Mouse (Mus musculus): ENCODE data around the gene Adk.

Gene Adk

DNA sequence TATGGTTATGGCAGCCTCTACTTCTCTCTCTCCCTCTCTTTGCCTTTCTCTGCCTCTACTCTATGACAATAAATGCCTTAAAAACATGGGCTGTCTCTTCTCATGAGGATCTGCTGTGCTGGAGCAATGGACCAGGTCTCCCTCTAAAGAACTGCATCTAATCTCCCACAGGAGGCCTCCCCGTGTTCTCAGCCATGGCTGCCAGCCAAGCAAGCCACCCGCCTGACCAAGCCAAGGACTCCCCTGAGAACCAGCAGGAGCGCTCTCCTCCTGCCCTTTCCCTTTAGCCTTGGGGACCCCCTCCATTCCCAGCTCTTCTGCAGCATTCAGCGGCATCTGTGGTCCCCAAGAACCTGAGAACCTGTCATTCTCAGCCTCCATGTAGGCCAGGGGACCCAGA is 400.2 kb downstream of the Adk start:
- ChIA-PET CTCF (interaction anchor here in 2 of 4 experiments (0.6 to 1.3 kb wide), 3 partner anchors 289 to 309 kb away, joined by 3 to 4 read pairs (median 4); no protein-coding TSS in a partner anchor), POLR2A (interaction anchor here in 3 of 4 experiments (0.9 to 4.7 kb wide), 21 partner anchors 11 to 401 kb away, joined by 3 to 34 read pairs (median 4); partner anchors contain the start of genes Kat6b (in 2 of the 3), Adk (in 1 of the 3) and Ap3m1 (in 1 of the 3))

DNA sequence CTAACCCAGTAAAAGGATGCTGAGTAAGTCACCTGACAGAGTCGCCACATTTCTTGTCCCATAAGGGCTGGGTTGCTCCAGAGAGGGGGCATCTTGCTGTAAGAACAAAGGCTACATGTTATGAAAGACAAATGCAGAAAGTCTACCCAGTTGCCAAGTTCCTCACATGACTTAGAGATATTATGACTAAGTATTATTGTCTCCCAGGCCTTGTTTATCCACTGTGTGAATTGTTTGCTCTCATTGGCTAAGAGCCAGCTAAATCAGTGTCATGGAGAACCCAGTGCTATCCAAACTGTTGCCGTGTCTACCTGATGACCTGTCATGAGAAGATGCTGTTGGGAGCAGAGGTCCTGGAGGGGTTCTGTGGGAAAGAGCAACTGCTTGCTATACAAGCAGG is 401.5 kb downstream of the Adk start:
- CTCF ChIA-PET = interaction anchor here in 1 of 4 experiments (0.6 kb wide), 1 partner anchor 23 kb away, joined by 3 read pairs; no protein-coding TSS in a partner anchor
- POLR2A ChIA-PET = interaction anchor here (0.6 to 4.7 kb wide), 13 partner anchors 9 to 47 kb away, joined by 3 to 34 read pairs (median 4); partner anchors contain the start of gene Kat6b (in 2 of the 4)

DNA sequence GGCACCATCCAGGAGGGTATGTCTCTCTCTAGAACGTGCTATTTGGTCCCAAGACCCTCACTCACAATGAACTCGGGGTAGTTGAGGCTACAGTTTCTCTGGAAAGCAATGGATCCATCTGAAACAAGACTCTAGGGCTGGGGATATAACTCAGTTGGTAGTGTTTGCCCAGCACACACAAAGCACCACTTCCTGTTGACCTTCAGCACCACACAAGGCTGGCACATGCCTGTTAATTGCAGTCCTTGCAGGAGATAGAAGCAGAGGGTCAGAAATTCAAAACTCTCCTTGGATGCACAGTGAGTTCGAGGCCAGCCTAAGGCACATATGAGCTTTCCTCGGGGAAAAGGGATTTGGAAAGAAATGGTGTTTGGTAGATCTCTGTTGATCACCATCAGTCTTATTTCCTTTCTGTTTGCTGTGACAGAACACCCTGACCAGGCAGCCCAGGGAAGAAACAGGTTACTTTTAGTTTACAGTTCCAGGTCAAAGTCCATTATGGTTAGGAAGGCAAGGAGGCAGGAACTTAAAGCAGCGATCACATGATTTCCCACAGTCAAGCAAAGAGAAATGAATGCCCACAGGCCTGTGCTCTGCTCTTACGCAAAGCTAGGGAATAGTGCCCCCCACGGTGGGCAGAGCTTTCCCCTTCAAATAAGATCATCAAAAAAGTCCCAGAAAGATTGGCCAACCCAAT is 403.4 kb downstream of the Adk start:
- CTCF ChIA-PET = interaction anchor here in 1 of 4 experiments (1.0 kb wide), 1 partner anchor 286 kb away, joined by 3 read pairs; no protein-coding TSS in a partner anchor
- POLR2A ChIA-PET = interaction anchor here in 3 of 4 experiments (0.6 to 4.7 kb wide), 20 partner anchors 9 to 144 kb away, joined by 3 to 34 read pairs (median 4); partner anchors contain the start of gene Kat6b (in 3 of the 3)

DNA sequence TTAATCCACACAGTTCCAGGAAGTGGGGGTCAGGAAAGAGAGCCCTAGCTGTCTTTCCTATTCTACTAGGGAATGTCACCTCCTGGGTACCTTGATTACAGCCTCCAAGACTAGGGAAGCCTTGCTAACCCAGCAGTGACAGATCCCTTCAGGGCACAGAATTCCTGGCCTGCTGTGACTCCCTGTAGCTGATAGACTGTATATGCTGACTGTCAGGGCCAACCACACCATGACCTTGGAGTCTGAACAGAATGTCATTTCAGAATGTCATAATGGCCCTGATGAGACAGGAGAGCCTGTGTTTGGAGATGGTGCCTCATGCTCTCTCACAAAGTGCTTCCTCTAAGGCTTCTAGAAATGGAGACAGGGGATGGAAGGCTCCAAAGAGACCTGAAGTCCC is 404.2 kb downstream of the Adk start:
- ChIA-PET POLR2A (interaction anchor here in 3 of 4 experiments (0.6 to 4.7 kb wide), 15 partner anchors 8 to 64 kb away, joined by 3 to 34 read pairs (median 5); partner anchors contain the start of gene Kat6b (in 3 of the 3)), CTCF (no interaction called here)

DNA sequence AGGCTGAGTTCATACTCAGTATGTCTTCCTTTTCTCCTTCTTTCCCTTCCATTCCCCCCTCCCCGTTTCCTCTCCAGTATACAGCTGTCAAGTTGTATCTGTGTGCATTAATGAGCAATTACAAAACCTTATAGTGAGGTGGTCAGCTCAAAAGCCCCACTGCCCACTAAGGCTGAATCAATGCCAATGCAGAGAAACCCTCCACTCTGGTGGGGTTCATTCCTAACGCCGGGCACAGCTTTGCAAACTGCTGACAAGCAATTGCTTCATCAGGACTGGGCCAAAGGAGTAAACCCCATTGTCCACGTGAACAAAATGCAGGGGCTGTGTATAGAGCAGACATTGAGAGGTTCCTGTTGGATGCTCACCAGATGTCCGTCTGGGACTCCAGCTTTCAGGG is 405.5 kb downstream of the Adk start:
- POLR2A ChIA-PET = interaction anchor here (0.6 to 3.5 kb wide), 23 partner anchors 11 to 245 kb away, joined by 3 to 54 read pairs (median 5); partner anchors contain the start of gene Kat6b (in 2 of the 4)
- CTCF ChIA-PET = interaction anchor here in 2 of 4 experiments (0.9 to 1.8 kb wide), 3 partner anchors 12 to 153 kb away, joined by 3 to 4 read pairs (median 3); no protein-coding TSS in a partner anchor

DNA sequence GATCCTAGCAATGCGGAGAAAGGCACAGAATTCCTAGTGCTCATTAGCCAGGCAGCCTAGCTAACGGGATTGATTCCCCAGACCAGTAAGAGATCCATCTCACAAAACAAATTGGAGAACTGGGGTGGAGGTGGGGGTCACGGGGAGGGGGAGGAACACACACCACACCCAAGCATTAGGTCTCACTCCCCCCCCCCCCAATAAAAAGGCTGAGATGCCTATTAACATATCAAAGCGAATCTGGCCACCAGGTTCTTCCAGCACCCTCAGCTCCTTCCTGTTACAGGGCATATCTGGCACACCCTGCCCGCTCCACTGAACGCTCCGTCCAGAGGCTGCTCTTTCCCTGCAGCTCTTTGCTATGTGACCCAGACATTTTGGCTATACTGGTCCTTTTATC is 406.3 kb downstream of the Adk start:
- POLR2A ChIA-PET = interaction anchor here (0.5 to 3.5 kb wide), 35 partner anchors 7 to 394 kb away, joined by 3 to 54 read pairs (median 5); partner anchors contain the start of gene Kat6b (in 3 of the 4)
- CTCF ChIA-PET = interaction anchor here in 3 of 4 experiments (0.5 to 1.8 kb wide), 7 partner anchors 11 to 283 kb away, joined by 3 to 14 read pairs (median 3); no protein-coding TSS in a partner anchor

DNA sequence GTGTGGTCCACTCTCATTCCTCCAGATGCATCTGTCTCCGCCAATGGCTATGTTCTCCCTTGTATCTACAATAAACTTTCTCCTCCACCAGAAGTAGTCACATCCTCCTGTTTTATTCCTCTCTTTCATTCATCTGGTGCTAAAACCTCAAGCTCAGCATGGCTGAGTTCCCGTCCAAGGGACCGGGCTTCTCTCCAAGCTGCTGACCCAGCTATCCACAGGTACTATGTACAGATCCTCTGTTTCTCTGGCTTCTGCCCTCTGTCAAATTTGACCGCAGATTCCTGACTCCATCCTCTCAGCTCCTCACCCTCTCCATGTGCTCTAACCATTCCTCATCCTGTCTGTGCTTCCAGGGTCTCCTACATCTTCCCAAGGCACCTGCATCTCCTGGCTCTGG is 406.8 kb downstream of the Adk start:
- ChIA-PET CTCF (interaction anchor here in 3 of 4 experiments (0.6 to 1.8 kb wide), 5 partner anchors 11 to 282 kb away, joined by 3 to 14 read pairs (median 3); no protein-coding TSS in a partner anchor), POLR2A (interaction anchor here (0.5 to 3.5 kb wide), 31 partner anchors 8 to 394 kb away, joined by 3 to 54 read pairs (median 5); partner anchors contain the start of gene Kat6b (in 3 of the 4))

DNA sequence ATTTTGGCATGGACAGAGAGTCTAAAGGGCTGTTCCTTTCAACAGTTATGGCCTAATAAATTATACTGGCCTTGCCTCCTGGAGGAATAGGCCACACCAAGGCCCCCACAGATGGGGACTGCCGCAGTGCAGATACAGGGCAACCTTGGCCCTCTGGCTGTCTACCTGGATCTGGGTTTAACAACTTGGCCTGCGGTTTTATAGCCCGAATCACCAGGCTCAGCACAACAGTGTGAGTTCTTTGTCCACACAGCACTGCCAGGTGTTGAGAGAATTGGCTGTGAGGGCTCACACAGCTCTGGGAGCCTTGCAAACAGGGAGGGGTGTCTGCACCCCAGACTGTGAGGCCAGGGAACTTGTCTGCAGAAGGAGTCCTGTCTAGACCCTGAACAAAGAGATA is 410.0 kb downstream of the Adk start:
- POLR2A ChIA-PET = interaction anchor here (0.7 to 5.3 kb wide), 22 partner anchors 9 to 533 kb away, joined by 3 to 39 read pairs (median 8); partner anchors contain the start of genes Kat6b (in 3 of the 4) and Vcl (in 1 of the 4)
- CTCF ChIA-PET = no interaction called here

DNA sequence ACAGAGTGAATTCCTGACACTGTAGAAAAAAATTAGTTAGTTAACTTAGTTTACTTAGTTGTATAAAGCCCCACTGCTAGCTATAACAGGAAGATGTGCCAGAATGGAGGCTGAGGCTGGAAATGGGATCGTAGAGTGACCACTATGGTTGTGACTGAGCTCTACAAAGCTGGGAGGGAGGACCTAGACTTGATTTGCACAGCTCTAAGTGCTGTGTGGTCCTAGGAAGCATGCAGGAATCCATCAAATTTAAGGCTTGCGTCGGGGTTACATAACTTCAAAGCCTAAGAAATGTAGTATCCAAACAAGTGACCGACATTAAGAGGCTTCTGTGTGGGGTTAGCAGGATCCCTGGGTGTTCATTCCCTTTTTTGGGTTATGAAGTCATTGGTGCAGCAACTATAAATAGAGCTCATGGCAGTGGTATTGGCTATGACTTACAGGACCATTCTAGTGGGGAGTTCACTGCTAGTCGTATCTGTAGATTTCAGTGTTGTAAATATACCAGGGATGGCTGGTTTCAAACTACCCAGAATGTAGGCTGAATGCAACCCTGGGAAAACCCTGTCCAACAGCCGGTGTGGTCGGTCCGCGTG is 410.8 kb downstream of the Adk start:
- POLR2A ChIA-PET = interaction anchor here (0.7 to 5.3 kb wide), 27 partner anchors 9 to 534 kb away, joined by 3 to 39 read pairs (median 4); partner anchors contain the start of genes Kat6b (in 3 of the 4) and Vcl (in 1 of the 4)
- CTCF ChIA-PET = interaction anchor here in 1 of 4 experiments (0.6 kb wide), 1 partner anchor 91 kb away, joined by 5 read pairs; no protein-coding TSS in a partner anchor

DNA sequence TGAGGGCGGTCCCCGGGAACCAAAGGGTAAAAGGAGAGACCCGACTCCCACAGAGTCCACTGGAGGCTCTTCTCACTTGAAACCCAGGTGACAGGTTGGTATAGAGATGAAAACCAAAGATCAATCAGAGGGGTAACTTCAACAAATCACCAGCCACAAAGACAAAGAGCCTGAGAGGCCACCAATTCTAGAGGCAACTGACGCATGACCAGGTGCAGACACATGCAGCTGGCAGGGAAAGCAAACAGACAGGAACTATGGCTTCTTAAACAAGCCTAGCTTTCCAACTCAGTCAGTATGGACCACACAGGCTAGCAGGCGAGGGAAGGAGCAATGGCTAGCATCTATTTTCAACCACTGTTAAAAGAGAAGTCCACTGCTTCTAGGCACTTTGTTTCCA is 418.0 kb downstream of the Adk start:
- POLR2A ChIA-PET = interaction anchor here (0.7 to 19.6 kb wide), 34 partner anchors 7 to 542 kb away, joined by 3 to 653 read pairs (median 8); partner anchors contain the start of genes Kat6b (in 4 of the 4), Adk (in 1 of the 4), Ap3m1 (in 1 of the 4) and Vcl (in 1 of the 4)
- CTCF ChIA-PET = interaction anchor here in 1 of 4 experiments (0.7 kb wide), 1 partner anchor 12 kb away, joined by 3 read pairs; no protein-coding TSS in a partner anchor

DNA sequence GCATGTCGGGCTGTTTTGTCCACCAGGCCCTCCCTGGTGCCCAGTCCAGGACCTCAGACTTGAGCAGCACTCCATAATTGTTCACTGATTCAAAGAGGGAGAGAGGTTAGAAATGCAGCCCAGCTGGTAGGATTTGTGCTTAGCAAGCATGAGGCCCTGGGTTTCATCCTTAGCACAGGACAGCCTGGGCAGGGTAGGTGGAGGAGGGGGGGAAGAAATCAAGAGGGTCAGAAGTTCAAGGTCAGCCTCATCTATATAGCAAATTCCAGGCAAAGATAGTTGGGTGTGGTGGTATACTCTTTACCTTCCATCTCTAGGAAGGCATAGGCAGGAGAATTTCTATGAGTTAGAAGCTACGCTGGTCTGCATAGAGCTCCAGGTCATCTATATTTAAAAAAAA is 419.6 kb downstream of the Adk start:
- POLR2A ChIA-PET = interaction anchor here (0.6 to 19.6 kb wide), 32 partner anchors 8 to 1676 kb away, joined by 3 to 653 read pairs (median 8); partner anchors contain the start of genes Kat6b (in 4 of the 4), Adk (in 1 of the 4) and Ap3m1 (in 1 of the 4)
- CTCF ChIA-PET = interaction anchor here in 3 of 4 experiments (0.7 to 1.4 kb wide), 3 partner anchors 8 to 29 kb away, joined by 3 to 6 read pairs (median 3); no protein-coding TSS in a partner anchor

DNA sequence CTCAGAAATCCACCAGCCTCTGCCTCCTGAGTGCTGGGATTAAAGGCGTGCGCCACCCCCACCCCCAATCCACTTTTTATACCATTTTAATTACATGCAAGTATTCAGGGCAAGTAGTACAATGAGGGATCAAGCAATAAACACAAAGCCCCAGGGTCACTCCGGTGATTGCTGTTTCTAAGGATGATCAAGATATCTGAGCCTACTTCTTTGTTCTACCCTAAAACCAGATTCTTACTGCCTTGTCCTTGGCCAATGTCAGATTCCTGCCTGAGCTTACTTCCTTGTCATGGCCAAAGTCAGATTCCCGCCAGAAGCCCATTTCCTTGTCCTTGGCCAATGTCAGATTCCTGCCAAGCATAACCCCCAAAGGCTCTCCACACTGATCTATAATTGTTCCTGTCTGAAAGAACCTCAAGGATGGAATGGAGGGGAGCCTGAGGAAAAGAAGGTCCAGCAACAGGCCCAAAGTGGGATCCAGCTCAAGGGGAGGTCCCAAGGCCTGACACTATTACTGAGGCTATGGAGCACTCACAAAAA is 422.3 kb downstream of the Adk start:
- POLR2A ChIA-PET = interaction anchor here (0.6 to 19.6 kb wide), 58 partner anchors 8 to 545 kb away, joined by 3 to 653 read pairs (median 4); partner anchors contain the start of genes Kat6b (in 3 of the 4), Adk (in 1 of the 4), Ap3m1 (in 1 of the 4) and Vcl (in 1 of the 4)
- CTCF ChIA-PET = interaction anchor here in 2 of 4 experiments (0.6 to 1.3 kb wide), 4 partner anchors 11 to 42 kb away, joined by 3 to 7 read pairs (median 4); no protein-coding TSS in a partner anchor

DNA sequence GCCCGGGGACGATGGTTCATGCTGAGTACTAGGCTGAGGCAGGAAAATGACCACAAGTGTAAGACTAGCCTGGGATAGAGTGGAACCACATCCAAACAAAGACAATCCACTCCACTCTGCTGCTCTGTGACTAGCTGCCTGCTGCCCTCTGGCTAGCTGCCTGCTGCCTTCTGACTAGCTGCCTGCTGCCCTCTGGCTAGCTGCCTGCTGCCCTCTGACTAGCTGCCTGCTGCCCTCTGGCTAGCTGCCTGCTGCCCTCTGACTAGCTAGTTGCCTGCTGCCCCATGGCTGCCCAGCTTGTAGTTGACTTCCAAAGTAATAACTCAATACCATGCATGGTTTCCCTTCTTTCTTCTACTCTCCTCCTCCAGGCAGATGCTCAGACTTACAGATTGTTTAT is 424.8 kb downstream of the Adk start:
- CTCF ChIA-PET = interaction anchor here in 2 of 4 experiments (0.6 to 1.2 kb wide), 7 partner anchors 9 to 269 kb away, joined by 3 to 7 read pairs (median 3); no protein-coding TSS in a partner anchor
- POLR2A ChIA-PET = interaction anchor here (0.6 to 19.6 kb wide), 48 partner anchors 8 to 1294 kb away, joined by 3 to 653 read pairs (median 5); partner anchors contain the start of genes Kat6b (in 2 of the 4) and Vcl (in 1 of the 4)

DNA sequence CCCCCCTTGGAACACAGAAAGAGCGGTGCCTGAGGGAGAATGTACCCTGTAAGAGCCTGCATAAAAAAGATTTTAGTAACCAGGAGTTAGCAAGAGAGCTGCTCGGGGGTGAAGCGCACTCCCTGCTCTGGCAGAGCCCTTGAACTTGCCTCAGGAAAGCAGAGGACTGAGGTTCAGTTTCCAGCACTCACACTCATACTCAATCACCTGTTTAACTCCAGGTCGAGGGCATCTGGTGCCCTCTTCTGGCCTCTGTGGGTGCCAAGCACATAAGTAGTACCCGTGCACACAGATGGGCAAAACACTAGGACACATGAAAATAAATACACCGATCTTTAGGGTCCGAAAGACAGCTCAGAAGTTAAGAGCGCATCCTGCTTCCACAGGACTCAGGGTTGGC is 427.2 kb downstream of the Adk start:
- CTCF ChIA-PET = interaction anchor here in 3 of 4 experiments (0.6 to 1.0 kb wide), 3 partner anchors 8 to 336 kb away, joined by 3 to 6 read pairs (median 3); no protein-coding TSS in a partner anchor
- POLR2A ChIA-PET = interaction anchor here (0.6 to 19.6 kb wide), 34 partner anchors 2 to 427 kb away, joined by 3 to 653 read pairs (median 6); partner anchors contain the start of genes Kat6b (in 2 of the 4), Adk (in 1 of the 4) and Ap3m1 (in 1 of the 4)

DNA sequence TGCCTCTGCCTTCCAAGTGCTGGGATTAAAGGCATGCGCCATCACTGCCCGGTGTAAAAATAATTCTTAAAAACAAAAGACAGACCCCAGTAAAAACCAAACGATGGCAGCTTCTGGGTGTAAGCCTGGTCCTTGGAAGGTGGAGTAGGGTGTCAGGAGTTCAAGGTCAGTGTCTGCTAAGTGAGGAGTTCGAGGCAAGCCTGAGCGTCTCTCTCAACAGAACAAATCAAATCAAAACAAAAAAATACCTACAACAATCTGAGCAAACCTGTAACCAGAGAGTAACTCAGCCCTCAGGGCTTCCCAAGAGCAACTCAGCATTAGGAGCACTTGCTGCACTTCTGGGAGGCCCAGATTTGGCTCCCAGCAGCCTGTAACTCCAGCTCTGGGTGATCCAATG is 427.8 kb downstream of the Adk start:
- CTCF ChIA-PET = interaction anchor here (0.7 to 1.3 kb wide), 4 partner anchors 9 to 336 kb away, joined by 3 to 4 read pairs (median 4); no protein-coding TSS in a partner anchor
- POLR2A ChIA-PET = interaction anchor here in 3 of 4 experiments (0.6 to 19.6 kb wide), 66 partner anchors 2 to 1730 kb away, joined by 3 to 653 read pairs (median 6); partner anchors contain the start of genes Adk (in 2 of the 3), Ap3m1 (in 2 of the 3), Kat6b (in 2 of the 3) and Comtd1 (in 1 of the 3)

DNA sequence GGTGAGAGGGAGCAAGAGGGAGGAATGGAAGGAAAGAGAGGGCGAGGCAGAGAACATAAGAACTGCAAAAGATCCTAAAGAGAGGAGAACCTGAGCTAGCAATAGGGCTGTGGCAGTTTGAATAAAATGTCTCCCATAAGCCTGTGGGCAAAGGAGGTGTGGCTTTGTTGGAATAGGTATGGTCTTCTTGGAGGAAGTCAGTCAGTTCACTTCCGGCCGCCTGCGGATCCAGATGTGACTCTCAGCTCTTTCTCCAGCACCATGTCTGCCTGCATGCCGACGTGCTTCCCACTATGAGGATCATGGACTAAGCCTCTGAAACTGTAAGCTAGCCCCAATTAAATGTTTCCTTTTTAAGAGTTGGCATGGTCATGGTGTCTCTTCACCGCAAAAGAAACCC is 428.9 kb downstream of the Adk start, which contains the start of gene Kat6b:
Gene Kat6b (plus strand): TSS at position 204 of the 400 bp plus-strand sequence.
- POLR2A ChIA-PET = interaction anchor here (0.6 to 19.6 kb wide), 130 partner anchors 3 to 1731 kb away, joined by 3 to 653 read pairs (median 4); partner anchors contain the start of genes Adk (in 3 of the 4), Ap3m1 (in 3 of the 4), Dusp13 (in 2 of the 4) and Kat6b (in 2 of the 4)
- CTCF ChIA-PET = interaction anchor here in 3 of 4 experiments (0.6 to 1.3 kb wide), 4 partner anchors 82 to 359 kb away, joined by 3 to 4 read pairs (median 4); no protein-coding TSS in a partner anchor
